Mouse (Mus musculus) liver, embryonic 14.5 days (tissue): ENCODE results near the gene Gm14214.

Experiments used
- CTCF ChIP-seq: IDR thresholded peaks from 2 replicates; pipeline ENCODE4 v1.5.1; 2016; ENCODE audit warnings: antibody characterized with exemption, low read depth, control low read depth
- EP300 ChIP-seq: IDR thresholded peaks from 2 replicates; pipeline ENCODE4 v1.6.1; 2016; ENCODE audit warnings: antibody characterized with exemption, low read depth

GRCm38 (mm10) chr2:154764828-154765497, 4.9 kb downstream of the Gm14214 start:
- TF ChIP-seq CTCF (peak; percentile 83), EP300 (peak; percentile 92)
